Mouse (Mus musculus): ENCODE measurements at regions not wholly inside any gene's neighbourhood (a gene's known extent, or its start where the extent isn't known, plus 50 kb on each side); places are given as distances from the start of the nearest gene placed in this dataset.

- no peaks in the 10 kb centered on the region for H3K4me1 ChIP-seq (ENCODE audit: insufficient read depth, low read depth, low read length)
- H3K27me3 ChIP-seq (replicated peaks; ENCODE audit: insufficient read depth, low read length) = no peaks in the 10 kb centered on the region
- H3K4me2 ChIP-seq (replicated peaks; ENCODE audit: low read depth, low read length) = no peak overlapping the region
- no peak overlapping the region for H3K27ac ChIP-seq (ENCODE audit: low read length)
- 82% methylated on average over 4 of the region's 4 CpGs for WGBS
- H3K9ac ChIP-seq (replicated peaks; ENCODE audit: low read depth) = no peak overlapping the region
- TF ChIP-seq EP300 (IDR thresholded peaks at IDR 0.05) (no peak), CTCF (IDR thresholded peaks at IDR 0.05) (no peak)
- H3K4me3 ChIP-seq (ENCODE audit: low read depth, low read length) = no peak overlapping the region
- H3K9me3 ChIP-seq (ENCODE audit: low read length) = no peaks in the 10 kb centered on the region
- H3K36me3 ChIP-seq (ENCODE audit: insufficient read depth, low read length) = no peaks in the 10 kb centered on the region
- DNase-seq (ENCODE audit: low spot score) (no peak), ATAC-seq (no peak)
These were observed 209.7 kb upstream of the Arpp21 start for GRCm38 (mm10) chr9:112445230-112446026.

GRCm38 (mm10) chr9:112444220-112444619 lies 208.5 kb upstream of the Arpp21 start:
- no peak overlapping the region for H3K9ac ChIP-seq (replicated peaks; ENCODE audit: low read depth)
- H3K9me3 ChIP-seq (ENCODE audit: low read length) = no peaks in the 10 kb centered on the region
- no peak overlapping the region for H3K4me3 ChIP-seq (ENCODE audit: low read depth, low read length)
- H3K27me3 ChIP-seq (replicated peaks; ENCODE audit: insufficient read depth, low read length) = no peaks in the 10 kb centered on the region
- H3K4me2 ChIP-seq (replicated peaks; ENCODE audit: low read depth, low read length) = no peak overlapping the region
- no peaks in the 10 kb centered on the region for H3K4me1 ChIP-seq (ENCODE audit: insufficient read depth, low read depth, low read length)
- no peak overlapping the region for H3K27ac ChIP-seq (ENCODE audit: low read length)
- 79% methylated on average over 2 of the region's 2 CpGs for WGBS
- no peaks in the 10 kb centered on the region for H3K36me3 ChIP-seq (ENCODE audit: insufficient read depth, low read length)
- DNase-seq (ENCODE audit: low spot score) = no peak
- TF ChIP-seq CTCF (IDR thresholded peaks at IDR 0.05) (no peak), EP300 (IDR thresholded peaks at IDR 0.05) (no peak)
- no peak for ATAC-seq

GRCm38 (mm10) chr9:112436094-112436493 lies 200.4 kb upstream of the Arpp21 start:
- Histone ChIP-seq H3K4me3 (ENCODE audit: low read depth, low read length) (no peak overlapping the region), H3K4me2 (replicated peaks; ENCODE audit: low read depth, low read length) (no peak overlapping the region), H3K9ac (replicated peaks; ENCODE audit: low read depth) (no peak overlapping the region), H3K4me1 (ENCODE audit: insufficient read depth, low read depth, low read length) (no peaks in the 10 kb centered on the region), H3K36me3 (ENCODE audit: insufficient read depth, low read length) (no peaks in the 10 kb centered on the region), H3K9me3 (ENCODE audit: low read length) (no peaks in the 10 kb centered on the region), H3K27me3 (replicated peaks; ENCODE audit: insufficient read depth, low read length) (no peaks in the 10 kb centered on the region), H3K27ac (ENCODE audit: low read length) (no peak overlapping the region)
- no peak for ATAC-seq
- no peak for DNase-seq (ENCODE audit: low spot score)
- WGBS = 86% methylated on average over 2 of the region's 2 CpGs
- TF ChIP-seq EP300 (IDR thresholded peaks at IDR 0.05) (no peak), CTCF (IDR thresholded peaks at IDR 0.05) (no peak)

GRCm38 (mm10) chr9:112431920-112432437 lies 196.2 kb upstream of the Arpp21 start:
- Histone ChIP-seq H3K27ac (ENCODE audit: low read length) (no peak overlapping the region), H3K4me3 (ENCODE audit: low read depth, low read length) (no peak overlapping the region), H3K4me2 (replicated peaks; ENCODE audit: low read depth, low read length) (no peak overlapping the region), H3K27me3 (replicated peaks; ENCODE audit: insufficient read depth, low read length) (no peaks in the 10 kb centered on the region), H3K36me3 (ENCODE audit: insufficient read depth, low read length) (no peaks in the 10 kb centered on the region), H3K9me3 (ENCODE audit: low read length) (no peaks in the 10 kb centered on the region), H3K4me1 (ENCODE audit: insufficient read depth, low read depth, low read length) (no peaks in the 10 kb centered on the region), H3K9ac (replicated peaks; ENCODE audit: low read depth) (no peak overlapping the region)
- no peak for DNase-seq (ENCODE audit: low spot score)
- WGBS = 70% methylated on average over 4 of the region's 4 CpGs
- ATAC-seq = no peak
- TF ChIP-seq CTCF (IDR thresholded peaks at IDR 0.05) (no peak), EP300 (IDR thresholded peaks at IDR 0.05) (no peak)

- DNase-seq (ENCODE audit: low spot score) = no peak
- WGBS = 72% methylated on average over 3 of the region's 3 CpGs
- Histone ChIP-seq H3K36me3 (ENCODE audit: insufficient read depth, low read length) (no peaks in the 10 kb centered on the region), H3K27me3 (replicated peaks; ENCODE audit: insufficient read depth, low read length) (no peaks in the 10 kb centered on the region), H3K27ac (ENCODE audit: low read length) (no peak overlapping the region), H3K9me3 (ENCODE audit: low read length) (no peaks in the 10 kb centered on the region), H3K4me2 (replicated peaks; ENCODE audit: low read depth, low read length) (no peak overlapping the region), H3K4me3 (ENCODE audit: low read depth, low read length) (no peak overlapping the region), H3K9ac (replicated peaks; ENCODE audit: low read depth) (no peak overlapping the region), H3K4me1 (ENCODE audit: insufficient read depth, low read depth, low read length) (no peaks in the 10 kb centered on the region)
- ATAC-seq = no peak
- TF ChIP-seq EP300 (IDR thresholded peaks at IDR 0.05) (no peak), CTCF (IDR thresholded peaks at IDR 0.05) (no peak)
These were observed 193.5 kb upstream of the Arpp21 start for GRCm38 (mm10) chr9:112429196-112429595.

GRCm38 (mm10) chr9:112405772-112406315 lies 170.1 kb upstream of the Arpp21 start:
- Histone ChIP-seq H3K4me3 (ENCODE audit: low read depth, low read length) (no peak overlapping the region), H3K27me3 (replicated peaks; ENCODE audit: insufficient read depth, low read length) (no peaks in the 10 kb centered on the region), H3K36me3 (ENCODE audit: insufficient read depth, low read length) (no peaks in the 10 kb centered on the region), H3K27ac (ENCODE audit: low read length) (no peak overlapping the region), H3K4me1 (ENCODE audit: insufficient read depth, low read depth, low read length) (no peaks in the 10 kb centered on the region), H3K9me3 (ENCODE audit: low read length) (no peaks in the 10 kb centered on the region), H3K9ac (replicated peaks; ENCODE audit: low read depth) (no peak overlapping the region), H3K4me2 (replicated peaks; ENCODE audit: low read depth, low read length) (no peak overlapping the region)
- no peak for TF ChIP-seq EP300 (IDR thresholded peaks at IDR 0.05)
- no peak for TF ChIP-seq CTCF (IDR thresholded peaks at IDR 0.05)
- DNase-seq (ENCODE audit: low spot score) = no peak
- no peak for ATAC-seq

Data from lung, postnatal 0 days (tissue).